Mouse (Mus musculus) left cerebral cortex, postnatal 25 days (tissue): ENCODE measurements around the gene Rmi2. TPM values are rescaled to one million over a fixed set of nuclear protein-coding genes. Genes with fewer than 3 reads are reported as not detected.

Experiments used
- DNase-seq, 2 experiments: peaks; one replicate each; pipeline ENCODE4 v3.0.0; 2022; ENCODE audit warnings: low spot score in 2 of 2, mixed read lengths in 1 of 2
- intact Hi-C: fragments of 180-260 bp; cut with DNase I; formaldehyde crosslinking; loops from one replicate; pipeline ENCODE4 v1.15.1; 2025
- total RNA-seq, 2 experiments: library from RNA; stranded (reverse); gene quantifications; 2 replicates each; pipeline ENCODE4 v1.2.3; 2021

Rmi2 gene
- total RNA-seq, 2 experiments from 2014 or later = 0.09 to 0.55 TPM

- no peak for DNase-seq
- intact Hi-C loops = no loop called here
Measured at GRCm38 (mm10) chr16:10821387-10821786, 13.5 kb upstream of the Rmi2 start.

DNA sequence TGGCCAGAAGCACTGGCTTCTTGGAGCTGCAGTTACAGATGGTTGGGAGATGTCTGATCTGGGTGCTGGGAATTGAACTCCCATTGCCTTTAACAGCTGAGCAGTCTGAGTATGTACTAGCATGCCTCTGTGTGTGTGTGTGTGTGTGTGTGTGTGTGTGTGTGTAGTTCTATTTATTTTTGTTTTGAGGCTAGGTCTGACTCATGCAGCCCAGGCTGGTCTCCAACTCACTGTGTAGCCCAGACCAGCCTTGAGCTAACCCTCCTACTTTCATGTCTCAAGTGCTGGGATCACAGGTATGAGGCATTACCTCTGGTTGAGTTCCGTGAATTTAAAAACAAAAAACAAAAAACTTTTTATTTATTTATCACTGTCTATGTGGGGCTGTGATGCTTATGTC lies 10.3 kb upstream of the Rmi2 start:
- intact Hi-C loops = no loop called here
- DNase-seq = peak in 1 of 2 experiments; percentile 39

DNA sequence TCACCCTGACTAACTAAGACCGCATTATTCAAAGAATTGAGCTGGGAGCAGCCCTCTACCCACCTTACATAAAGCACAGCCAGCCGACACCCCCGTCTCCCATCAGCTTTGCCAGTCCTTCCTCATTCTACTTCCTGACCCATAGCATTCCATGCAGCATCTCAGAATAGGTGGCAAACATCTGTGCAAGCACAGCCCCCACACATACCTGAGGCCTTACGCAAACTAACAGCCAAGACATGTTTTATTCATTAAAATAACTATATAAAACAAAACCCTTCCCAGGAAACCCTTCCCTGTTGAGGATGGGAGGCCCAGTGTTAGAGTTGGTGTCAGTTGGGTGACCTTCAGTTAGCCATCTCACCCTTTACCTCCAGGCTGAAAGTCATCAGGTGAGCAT lies 9.0 kb upstream of the Rmi2 start:
- intact Hi-C loops = no loop called here
- DNase-seq = no peak

DNA sequence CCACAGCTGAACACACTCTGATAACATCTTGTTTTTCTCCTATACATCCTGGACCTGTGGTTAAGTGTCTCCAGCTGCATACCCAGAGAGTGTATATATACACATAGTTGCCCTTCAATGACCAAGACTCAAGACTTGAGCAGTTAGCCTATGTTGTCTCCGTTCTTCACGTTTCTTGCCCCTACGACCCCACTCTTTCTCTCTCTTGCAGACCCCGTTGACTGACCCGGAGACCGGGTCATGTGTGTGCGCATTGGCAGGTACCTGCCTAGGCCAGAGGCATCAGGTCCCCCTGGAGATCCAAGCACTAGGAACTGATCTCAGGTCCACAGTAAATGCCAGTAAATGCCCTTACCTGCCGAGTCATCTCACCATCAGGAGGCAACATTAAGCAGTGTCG lies 7.6 kb upstream of the Rmi2 start:
- DNase-seq = no peak
- intact Hi-C loops = no loop called here

- intact Hi-C loops = no loop called here
- DNase-seq = no peak
Measured at GRCm38 (mm10) chr16:10827766-10828460, 6.9 kb upstream of the Rmi2 start.

DNA sequence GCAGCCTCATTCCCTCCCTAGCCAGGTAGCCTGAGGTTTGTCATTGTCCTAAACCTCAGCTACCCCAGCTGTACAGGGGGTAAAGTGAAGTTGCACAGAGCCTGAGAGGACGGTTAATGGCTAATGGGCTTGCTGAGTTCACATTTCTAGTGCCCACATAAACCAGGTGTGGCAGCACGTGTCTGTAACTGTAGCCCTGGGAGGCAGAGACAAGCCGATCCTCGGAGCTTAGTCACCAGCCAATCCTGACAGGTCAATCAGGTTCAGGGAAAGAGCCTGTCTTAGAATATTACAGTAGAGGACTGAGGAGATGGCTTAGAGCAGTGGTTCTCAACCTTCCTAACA lies 6.4 kb upstream of the Rmi2 start:
- intact Hi-C loops = no loop called here
- DNase-seq = no peak

DNA sequence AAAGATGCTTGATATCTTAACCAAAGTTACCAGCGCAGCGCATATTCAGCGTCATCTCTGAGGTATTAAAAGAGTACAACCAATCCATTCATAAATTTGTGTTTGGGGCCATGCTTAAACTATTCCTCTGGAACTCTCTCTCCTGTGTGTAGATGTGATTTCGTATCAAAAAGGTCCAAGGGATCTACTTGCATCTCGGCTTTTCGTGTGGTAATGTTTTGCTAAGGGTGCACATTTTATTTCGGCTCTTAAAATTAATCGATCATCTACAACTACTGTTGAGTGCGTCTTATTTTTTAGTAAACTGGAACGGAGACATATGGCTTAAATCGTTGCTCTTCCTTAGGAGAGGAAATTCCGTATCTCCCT lies 333 bp upstream of the Rmi2 start:
- intact Hi-C loops = no loop called here
- no peak for DNase-seq

DNA sequence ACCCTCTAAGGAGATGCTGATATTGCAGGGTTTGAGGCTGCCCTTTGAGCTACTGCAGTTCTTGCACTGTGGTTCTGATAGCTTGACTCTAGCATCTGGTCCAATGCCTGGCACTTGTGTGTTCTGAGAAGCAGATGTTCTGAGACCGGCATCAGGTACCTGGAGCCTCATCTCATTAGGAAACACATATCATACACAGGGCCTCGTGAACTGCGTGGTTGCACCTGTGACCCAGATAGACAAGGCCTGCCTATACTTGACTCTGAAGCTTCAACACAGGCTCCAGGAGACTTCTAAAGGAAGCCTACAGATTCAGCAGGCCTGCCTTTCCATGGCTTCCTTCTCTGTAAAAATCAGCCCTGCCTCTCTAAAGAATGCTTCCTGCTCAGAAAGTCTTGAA lies 1.5 kb downstream of the Rmi2 start:
- no peak for DNase-seq
- intact Hi-C loops = loop anchor here (5.0 kb wide), 1 partner anchor 409 kb away; no protein-coding TSS in a partner anchor

DNA sequence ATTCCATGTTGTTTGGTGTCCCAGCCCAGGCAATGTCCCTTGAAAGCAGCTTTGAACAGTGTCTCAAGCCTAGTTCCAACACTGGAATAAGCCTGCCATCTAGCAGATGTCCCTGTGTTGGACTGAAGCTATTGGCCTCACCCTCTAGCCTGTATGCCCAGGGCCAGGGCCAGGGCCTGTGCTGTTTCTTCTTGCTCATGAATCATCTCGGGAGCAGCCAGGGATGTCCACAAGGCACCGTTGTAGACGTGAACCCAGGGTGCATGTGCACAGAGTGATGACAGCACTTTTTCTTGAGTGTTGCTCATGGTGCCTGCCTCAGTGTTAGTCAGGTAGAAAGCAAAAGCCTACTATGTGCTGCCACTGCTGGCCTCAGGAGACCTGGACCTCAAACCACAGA lies 2.4 kb downstream of the Rmi2 start:
- DNase-seq = no peak
- intact Hi-C loops = loop anchor here (5.0 kb wide), 1 partner anchor 410 kb away; no protein-coding TSS in a partner anchor

GRCm38 (mm10) chr16:10837903-10838302 lies 3.0 kb downstream of the Rmi2 start:
- intact Hi-C loops = loop anchor here (5.0 kb wide), 1 partner anchor 411 kb away; no protein-coding TSS in a partner anchor
- DNase-seq = no peak

DNA sequence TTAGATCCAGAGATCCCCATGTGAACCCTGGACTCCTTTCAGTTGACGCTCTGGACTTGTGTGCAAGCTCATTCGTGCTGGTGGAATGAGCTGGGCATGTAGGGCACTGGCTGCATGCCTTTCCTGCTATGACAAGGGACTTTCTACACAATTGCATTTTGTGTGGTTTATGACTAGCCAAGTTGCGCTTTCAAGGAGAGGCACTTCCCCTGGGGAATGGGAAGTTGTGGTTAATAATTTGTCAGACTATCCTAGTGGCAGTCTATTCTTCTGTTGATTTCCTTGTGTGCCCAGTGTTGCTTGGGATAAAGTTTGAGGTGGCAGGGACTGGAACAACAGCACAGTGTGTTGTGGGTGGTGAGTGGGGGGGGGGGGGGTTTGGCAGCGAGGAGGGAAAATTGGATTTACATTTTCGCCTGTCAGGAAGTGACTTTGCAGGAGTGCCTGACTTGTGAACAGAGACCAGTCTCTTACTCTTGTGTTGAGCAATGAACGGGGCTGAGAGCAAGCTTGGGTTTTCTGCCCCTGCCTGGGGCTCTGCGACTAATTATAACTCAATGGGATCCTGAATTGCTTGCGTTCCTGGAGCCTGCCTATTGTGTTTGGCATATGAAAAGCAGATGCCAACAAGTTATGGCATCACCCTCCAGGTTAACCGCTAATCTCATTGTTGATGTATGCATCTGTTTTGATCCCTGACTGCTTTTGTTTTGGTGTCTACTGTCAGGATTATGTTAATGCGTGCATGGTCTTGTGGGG lies 3.8 kb downstream of the Rmi2 start:
- no peak for DNase-seq
- intact Hi-C loops = loop anchor here (5.0 kb wide), 1 partner anchor 411 kb away; no protein-coding TSS in a partner anchor

- intact Hi-C loops = no loop called here
- DNase-seq = no peak
Measured at GRCm38 (mm10) chr16:10840018-10840417, 5.2 kb downstream of the Rmi2 start.

GRCm38 (mm10) chr16:10842282-10842855 lies 7.5 kb downstream of the Rmi2 start:
- intact Hi-C loops = no loop called here
- no peak for DNase-seq

GRCm38 (mm10) chr16:10843486-10844318 lies 8.8 kb downstream of the Rmi2 start:
- DNase-seq = no peak
- intact Hi-C loops = loop anchor here (2.0 kb wide), 1 partner anchor 203 kb away; no protein-coding TSS in a partner anchor

GRCm38 (mm10) chr16:10844319-10844670 lies 9.4 kb downstream of the Rmi2 start:
- intact Hi-C loops = loop anchor here (2.0 kb wide), 1 partner anchor 203 kb away; no protein-coding TSS in a partner anchor
- DNase-seq = no peak

DNA sequence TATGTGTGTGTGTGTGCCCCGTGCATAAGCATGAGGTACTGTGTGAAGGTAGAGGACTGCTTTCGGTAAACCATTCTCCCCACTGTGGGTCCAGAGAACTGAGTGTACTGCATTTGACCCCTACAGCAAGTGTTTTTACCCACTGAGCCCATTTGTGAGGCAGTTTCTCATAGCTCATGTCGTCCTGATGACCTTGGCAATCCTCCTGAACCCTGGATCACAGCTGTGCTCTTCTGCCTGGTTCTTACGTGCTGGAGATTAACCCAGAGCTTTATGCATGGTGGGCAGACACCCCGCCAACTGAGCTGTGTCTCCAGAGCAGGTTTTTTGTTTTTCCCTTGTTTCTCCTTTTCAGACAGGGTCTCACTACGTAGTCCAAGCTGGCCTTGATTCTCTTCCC lies 11.1 kb downstream of the Rmi2 start:
- intact Hi-C loops = loop anchor here (2.0 to 5.0 kb wide), 3 partner anchors 59 to 274 kb away; no protein-coding TSS in a partner anchor
- no peak for DNase-seq

- peak; percentile 42 to 63 for DNase-seq
- intact Hi-C loops = loop anchor here (2.0 to 5.0 kb wide), 2 partner anchors 60 to 274 kb away; no protein-coding TSS in a partner anchor
Measured at GRCm38 (mm10) chr16:10846503-10846902, 11.6 kb downstream of the Rmi2 start.

- intact Hi-C loops = loop anchor here (5.0 kb wide), 1 partner anchor 278 kb away; no protein-coding TSS in a partner anchor
- DNase-seq = peak; percentile 27 to 55
Measured at GRCm38 (mm10) chr16:10849965-10850861, 15.4 kb downstream of the Rmi2 start.

DNA sequence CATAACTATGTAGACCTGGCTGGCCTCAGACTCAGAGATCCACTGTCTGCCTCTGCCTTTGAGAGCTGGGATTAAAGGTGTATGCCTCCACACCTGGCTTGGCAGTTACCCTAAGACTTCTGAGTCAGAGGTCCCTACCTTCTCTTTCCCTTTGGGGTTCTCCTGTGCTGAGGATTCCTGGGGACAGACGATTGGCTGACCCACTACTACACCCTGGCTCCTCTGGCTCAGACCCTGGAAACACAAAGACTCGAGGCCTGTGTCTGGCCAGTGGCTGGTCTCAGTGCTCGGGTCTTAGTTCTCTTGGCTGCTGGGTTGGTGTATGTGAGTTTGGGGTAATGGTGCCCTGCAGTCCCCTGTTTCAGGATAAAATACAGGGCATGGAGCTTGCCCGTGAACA lies 16.0 kb downstream of the Rmi2 start:
- intact Hi-C loops = no loop called here
- no peak for DNase-seq
